Mouse (Mus musculus): ENCODE measurements at regions not wholly inside any gene's neighbourhood (a gene's known extent, or its start where the extent isn't known, plus 50 kb on each side); places are given as distances from the start of the nearest gene placed in this dataset.

DNA sequence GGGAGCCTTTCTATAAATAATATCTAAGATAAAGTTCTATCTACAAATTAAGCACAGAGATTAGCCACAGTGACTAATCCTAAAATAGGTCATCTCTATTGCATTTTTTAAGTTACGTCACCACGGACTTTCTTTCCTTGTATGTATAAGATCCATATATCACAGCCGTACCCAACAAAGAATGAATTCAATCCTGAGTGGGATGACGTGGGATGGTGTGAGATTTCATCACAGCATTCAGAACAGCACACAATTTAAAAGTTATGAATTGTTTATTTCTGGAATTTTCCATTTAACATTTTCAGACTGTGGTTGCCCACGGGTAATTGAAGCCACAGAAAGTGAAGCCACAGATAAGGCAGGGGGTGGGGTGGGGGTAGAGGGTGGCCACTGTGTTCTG lies 129.0 kb upstream of the Dynlrb2 start:
- no peak for DNase-seq

DNA sequence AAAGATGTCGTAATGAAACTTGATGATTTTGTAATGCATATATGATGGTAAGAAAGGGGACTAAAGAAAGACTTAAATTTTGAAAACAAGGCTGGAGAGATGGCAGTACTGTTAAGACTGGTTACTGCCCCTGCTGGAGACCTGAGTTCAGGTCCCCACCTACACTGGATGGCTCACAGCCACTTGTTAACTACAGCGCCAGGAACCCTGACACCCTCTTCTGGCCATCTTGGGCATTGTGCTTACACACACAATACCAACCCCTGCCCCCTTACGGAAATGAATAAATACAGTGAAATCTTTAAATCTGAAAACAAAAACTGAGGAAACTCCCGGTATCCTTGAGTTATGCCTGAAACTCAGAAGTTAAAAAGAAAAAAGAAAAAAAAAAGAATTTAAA lies 131.7 kb upstream of the Dynlrb2 start:
- DNase-seq: peak; percentile 27

DNA sequence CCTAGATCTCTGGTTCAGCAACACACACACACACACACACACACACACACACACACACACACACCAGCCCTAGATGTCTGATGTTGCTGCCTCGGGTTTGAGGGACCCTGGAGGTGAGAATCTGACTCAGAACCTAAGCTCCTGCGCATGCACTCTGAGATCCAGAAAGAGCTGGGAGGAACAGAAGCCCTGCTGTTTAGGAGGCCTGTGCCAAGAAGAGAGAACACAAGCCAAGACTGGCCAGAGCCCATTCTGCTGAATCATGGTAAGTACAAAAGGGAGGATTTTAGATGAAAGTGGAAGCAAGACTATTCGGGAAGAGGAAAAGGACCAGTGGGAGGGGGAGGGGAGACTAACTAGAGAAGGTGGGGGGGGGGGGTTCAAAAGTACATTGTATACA lies 132.2 kb upstream of the Dynlrb2 start:
- DNase-seq: peak; percentile 60

DNA sequence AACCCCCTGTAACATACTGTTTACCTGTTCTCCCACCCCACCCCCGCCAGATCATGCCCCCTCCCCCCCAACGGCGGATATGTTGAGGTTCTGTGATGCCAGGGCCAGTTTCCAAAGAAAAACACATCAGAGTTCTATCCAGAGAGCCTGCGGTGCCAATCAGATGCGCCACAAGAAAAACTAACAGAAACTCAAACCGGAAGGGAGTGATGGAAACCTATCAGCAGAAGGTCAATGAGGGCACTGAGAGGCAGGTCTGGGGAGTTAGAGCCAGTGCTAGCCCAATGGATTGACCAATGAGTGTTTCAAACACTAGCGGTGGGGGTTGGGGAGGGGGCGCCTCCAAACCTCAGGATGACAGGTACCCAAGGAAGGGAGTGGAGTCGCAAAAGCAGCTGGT lies 132.7 kb upstream of the Dynlrb2 start:
- DNase-seq: no peak

DNA sequence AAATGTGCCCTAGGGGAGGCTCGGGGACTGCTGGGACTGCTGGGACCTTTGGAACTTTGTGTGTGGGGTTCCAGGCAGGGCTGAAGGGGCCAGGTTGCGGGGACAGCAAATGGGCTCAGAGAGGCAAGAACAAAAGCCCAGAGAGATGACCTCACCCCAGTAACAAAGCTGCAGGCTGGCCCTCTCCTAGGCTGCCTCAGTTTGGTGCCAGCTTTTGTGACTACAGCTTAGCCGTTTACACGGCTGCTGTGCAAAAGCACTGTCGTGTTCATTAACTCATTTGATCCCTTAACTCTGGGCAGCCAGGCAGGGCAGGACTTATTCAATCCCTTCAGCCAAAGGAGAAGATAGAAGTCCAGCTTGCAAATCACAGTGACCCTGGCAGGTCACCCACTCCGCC lies 137.3 kb upstream of the Dynlrb2 start:
- no peak for DNase-seq

DNA sequence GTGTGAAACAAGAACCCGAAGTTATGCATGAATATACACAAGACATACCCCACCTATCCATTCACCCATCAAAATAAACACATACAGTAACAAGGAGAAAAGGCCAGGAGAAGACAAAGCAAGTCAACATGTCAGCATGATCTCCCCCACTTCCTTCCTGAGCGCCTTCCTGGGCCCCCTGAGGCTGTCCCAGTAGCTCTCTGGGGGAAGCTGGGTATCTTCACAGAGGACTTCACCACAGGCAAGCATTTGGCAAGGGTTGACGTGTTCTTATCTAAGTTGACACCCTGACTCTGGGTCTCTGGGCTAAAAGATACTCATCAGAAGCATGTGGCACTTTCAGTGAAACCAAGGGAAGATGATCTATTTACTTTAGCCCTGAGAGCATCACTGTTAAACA lies 138.1 kb upstream of the Dynlrb2 start:
- DNase-seq: no peak

DNA sequence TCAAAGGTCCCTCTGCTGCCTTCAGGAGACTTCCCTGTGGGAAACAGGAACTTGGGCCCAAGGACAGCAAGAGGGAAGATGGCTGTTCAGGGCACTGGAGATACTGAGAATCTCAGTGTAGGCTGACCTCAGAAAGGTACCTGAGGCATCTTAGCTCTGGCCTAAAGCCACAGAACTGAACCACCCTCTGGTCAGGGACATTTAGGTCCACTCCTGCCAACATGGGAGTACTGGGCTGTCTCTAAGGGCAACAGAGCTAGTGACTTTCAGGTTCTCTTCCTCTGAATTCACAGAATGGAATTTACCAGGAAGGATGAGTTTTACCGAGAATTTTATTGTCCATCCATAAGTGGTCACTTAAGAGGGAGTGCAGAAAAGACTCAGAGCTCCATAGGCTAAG lies 140.0 kb upstream of the Dynlrb2 start:
- no peak for DNase-seq

DNA sequence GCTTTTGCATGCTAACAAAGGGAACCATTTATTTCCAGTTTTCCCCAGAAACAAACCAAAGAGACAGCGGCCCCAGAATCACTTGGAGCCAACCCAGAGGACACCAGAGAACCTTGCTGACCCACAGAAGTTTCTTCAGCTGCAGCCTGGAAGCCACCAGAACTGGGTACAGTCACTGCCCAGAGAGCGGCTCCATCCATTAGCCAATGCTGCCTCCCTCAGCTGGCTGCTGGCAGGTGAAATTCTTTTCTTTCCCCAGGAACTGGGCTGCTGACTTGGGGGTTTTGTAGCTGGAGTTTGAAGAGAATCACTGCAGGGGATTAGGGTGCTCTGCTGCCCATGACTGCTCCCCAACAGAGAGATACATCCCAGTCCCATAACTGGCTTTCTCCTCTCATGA lies 140.6 kb upstream of the Dynlrb2 start:
- peak; percentile 44 for DNase-seq

DNA sequence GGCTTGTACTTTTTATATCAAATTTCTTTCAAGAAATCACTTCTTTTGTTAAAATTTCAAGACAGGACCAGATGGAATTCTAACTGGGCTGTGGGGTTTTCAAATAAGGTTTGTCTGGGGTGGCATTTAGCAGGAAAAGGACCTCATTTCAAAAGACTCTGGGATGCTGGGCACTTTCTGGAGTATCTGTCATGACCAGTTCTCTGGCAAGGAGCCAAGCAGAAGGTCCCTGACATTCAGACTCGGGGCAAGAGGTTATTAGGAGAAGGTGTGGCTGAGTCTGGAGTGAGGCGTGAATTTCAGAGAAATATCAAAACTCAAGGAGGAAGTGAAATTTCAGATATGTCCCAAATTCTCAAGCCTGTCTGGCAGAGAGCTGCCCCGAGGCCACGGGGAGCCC lies 142.4 kb upstream of the Dynlrb2 start:
- DNase-seq: peak; percentile 23

DNA sequence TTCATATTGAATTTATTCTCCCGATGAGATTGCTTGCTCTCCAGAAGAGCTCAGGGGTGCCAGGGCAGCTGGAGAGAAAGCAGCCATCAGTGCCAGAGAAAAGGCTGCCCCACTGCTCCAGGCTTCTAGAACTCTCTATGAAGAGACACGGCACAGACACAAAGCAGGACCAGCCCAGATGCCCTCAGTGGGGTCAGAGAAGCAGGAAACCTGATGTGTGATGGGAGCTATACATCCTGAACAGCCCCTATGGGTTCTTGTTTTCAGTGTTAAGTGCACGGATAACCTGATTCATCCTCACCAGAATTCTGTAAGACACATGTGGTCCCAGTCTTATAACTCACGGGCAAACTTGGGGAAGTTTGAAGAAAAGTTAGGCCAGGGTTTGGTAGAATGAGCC lies 145.0 kb upstream of the Dynlrb2 start:
- DNase-seq: no peak

DNA sequence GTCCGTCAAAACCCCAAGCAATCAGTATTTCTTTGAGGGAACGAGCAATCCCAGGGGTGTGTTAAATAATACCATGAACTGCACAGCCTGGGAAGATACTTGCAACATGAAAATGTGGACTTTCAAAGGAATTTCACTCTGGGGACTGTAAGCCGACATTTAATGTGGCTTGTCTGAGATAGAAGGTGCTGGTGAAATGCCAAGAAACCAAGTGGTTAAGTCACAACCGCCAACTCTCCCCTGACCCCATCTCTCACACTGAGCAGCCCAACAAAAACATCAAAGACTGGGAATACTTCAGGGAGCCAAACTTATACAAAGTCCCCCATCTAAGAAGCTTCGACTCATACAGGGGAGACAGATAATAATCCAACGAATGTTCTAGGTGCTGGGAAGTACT lies 150.0 kb upstream of the Dynlrb2 start:
- no peak for DNase-seq

DNA sequence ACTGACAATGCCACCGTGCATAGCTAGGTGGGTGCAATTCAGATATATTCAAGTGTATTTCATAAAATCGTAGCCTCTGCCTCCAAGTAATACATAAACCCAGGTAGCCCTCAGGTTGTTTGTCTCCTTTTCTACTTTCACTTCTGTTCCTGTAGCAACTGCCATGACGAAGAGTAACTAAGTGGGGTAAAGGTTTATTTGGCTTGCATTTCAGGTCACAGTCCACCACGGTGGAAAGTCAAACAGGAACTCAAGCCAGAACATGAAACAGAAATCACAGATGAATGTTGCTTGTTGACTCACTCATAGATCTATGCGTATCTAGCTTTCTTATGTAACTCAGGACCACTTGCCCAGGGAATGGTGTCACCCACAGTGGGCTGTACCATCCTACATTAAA lies 150.9 kb upstream of the Dynlrb2 start:
- no peak for DNase-seq

DNA sequence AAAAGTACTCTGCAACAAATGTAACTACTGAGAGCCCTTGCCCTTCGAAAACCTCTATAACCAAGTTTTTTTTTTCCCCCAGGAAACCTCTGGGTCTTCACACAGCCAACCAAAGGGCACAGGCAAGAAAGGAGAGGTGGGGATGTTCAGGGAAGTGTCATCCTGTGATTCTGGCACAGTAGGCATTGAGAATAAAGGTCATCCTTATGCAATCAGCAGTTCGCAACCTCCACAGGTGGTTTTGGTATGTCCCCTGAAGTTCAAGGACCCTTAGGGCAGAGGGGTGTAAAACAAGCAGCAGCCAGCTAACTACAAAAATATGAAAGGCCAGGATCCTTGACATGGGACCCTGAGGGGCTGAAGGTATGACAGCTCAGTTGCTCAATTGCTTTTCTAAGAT lies 152.1 kb upstream of the Dynlrb2 start:
- DNase-seq: no peak

DNA sequence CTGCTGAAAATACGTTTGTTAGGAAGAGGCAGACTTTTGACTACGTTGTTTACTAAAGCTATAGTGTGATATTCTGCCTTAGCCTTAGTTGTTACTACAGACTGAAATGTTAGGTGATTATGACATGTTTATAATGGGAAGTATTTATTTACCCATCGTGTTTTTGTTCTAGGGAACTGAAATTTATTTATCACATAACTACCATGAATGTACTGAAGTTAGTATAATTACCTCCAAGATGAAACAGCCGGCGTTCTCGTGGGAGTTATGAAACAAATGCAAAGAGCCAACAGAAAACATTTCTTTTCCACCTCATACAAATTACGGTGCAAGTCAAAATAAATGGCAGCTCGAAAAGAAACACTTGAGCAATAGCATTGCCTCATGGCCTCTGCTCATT lies 155.8 kb upstream of the Dynlrb2 start:
- no peak for DNase-seq

DNA sequence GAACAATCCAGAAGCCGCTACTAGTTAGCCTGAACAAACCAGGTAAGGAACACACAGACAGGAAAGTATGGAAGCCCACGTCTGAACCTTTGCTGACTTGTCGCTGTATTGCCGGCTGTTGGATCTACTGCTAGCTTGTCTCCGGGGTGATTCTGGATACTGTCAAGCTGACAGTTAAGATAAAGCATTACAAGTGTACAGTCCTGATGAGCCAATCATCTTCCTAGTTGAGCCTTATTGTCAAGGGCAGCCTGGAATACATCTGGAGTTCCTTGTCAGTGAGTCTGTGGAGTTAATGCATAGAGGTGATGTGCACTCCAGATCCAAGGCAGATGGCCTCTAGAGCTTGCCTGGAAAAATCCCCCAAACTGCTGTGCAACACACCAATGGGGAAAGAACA lies 157.8 kb upstream of the Dynlrb2 start:
- DNase-seq: no peak

DNA sequence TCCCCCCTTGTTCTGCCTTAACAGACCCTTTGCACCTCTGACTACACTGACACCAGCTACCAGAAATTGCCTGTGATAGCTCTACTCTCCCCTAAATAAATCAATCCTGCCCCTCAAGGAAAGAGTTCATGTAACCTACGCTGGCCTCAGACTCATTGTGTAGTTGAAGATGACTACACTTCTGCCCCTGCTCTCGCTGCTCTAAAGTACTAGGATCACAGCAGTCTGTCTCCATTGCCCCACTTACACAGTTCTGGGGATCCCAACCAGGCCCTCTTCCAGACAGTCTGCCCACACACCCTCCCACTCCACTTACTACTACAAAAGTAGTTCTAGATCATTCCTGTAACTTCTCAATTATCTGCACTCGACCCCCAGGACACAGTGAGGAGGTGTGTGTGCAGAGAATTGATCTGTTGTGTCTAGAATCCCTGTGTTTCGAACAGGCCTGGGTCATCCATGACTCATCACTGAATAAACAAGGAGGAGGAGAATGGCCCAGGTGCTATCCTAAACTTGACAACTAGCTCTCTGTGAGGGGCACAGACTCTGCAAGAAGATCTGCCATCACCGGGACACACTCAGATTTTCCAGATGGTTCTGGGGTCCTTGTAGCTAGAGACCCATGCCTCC lies 160.1 kb upstream of the Dynlrb2 start:
- DNase-seq: no peak

DNA sequence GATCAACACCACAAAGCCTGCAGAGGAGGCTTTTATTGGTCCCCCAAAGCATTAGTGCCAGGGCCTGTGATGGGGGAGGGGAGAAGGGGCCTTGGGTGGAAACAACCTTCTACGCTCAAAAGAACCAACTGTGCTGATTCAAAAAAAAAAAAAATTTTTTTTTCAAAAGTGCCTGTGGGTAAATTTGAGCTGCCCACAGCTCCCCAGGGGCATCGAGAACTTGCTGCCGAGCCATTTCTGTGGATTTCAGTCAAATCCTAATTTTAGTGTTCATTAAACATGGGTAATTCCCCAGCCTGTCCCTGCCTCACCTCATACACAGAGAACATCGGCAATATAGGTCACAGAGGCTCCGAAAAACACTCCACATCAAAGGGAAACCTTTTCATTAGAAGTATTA lies 161.2 kb upstream of the Dynlrb2 start:
- DNase-seq: no peak

DNA sequence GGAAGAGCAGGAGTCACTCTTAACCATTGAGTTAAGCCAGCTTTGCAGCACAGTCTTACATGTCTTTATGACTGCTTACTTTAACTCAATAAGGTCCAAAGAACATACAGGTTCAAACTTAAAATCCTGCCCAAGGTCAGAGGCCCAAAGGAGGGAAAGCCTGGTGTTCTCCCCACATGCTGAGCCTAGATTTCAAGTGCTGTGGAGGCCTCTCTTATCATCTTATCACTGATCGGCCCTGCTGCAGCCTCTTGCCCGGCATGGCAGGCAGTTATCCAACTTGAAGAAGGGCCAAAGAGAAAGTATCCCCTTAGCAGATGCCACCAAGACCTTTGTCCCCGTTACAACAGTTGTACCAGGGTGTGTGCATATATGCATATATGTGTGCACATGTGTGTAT lies 170.0 kb upstream of the Dynlrb2 start:
- no peak for DNase-seq

DNA sequence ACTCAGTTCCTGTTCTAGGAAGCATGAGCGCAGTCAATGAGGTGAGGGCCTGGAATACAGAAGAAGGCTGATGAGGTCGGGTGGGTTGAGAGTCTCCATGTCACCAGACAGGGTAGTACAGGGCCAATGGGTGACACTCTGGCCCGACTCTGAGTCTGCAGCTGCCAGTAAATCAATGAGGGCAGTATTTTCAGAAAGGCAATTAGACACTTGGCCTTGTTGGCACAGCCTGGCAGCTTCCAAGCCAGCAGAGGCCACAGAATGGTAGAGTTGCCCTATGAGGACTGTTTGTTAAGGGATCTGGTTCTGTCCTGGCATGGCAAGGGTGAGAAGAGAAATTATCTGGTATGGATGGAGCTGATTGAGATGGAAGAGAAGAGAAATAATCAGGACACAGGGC lies 170.7 kb upstream of the Dynlrb2 start:
- no peak for DNase-seq

DNA sequence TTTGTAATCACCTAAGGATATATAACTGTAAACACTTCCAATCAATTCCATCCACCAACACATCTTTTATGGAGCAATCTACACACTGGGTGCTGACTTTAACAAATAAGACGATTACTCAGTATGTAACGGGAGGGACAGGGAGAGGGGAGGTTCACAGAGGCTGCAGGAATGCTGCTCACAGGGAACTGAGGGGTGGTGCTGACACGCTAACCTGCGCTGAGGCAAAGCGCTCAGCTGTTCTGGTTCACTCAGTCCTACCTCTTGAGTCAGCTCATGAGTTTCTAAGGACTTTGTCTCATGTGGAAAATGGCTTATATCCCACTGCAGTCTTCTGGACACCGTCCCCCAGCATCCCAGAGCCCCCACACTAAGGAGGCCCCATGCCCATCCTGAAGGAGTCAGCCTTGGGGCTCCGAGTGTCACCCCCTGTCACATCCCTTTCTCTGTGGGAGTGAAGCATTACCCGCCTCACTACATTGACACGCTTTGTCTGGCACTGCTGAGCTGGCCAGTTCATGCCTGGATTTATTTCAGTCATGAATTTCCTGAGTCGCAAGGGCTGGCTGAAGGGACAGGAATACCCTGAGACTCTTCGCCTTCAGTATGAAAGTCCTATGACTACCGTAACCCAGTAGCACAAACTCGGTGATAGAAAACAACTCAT lies 184.6 kb upstream of the Dynlrb2 start:
- no peak for DNase-seq

DNA sequence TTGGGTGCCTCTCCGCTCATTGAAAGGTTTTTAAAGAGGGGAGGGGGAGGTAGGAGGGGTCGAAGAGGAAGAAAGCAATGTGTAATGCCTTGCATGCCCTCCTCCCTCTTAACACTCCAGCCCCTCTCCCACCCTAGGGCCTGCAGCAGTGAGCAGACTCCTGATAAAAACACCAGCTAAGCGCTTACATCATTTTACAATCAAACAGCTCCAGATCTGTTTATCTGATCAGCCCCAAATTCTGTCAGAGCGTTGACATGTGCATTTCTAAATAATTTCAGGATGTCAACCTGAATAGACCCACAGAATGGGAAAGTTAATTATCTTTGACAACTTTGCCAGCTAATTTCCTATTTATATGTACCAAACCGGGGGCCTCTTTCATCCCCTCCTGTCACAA lies 189.4 kb upstream of the Dynlrb2 start:
- no peak for DNase-seq

DNA sequence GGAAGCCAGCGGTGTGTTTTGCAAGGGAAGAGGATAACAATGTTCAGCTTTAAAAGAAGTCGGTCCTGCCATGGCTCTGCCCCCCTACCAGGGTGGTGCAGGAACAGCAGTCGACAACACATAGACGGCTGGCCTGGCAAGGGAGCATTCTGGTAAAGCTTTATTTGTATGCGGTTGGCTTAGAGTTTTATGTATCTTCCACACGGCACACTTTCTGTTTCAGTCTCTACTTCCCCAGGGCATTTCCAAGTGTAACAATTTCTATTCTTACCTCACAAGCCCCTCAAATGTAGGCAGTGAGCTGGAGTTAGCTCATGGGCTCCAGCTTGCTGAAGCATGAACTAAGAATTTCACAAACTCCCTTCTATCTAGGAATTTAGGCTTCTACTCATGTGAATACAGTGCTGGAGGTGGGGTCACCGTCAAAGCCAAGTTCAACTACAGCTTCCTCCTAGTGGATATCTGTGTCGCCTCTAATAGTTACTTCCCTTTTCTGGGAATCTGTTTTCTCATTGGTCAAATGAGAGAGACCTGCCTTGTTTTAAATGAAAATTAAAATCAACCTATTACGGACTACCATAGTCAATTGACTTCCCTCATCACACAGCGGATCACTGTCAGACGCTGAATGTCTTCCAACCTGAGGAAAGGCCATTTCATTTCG lies 190.2 kb upstream of the Dynlrb2 start:
- no peak for DNase-seq

DNA sequence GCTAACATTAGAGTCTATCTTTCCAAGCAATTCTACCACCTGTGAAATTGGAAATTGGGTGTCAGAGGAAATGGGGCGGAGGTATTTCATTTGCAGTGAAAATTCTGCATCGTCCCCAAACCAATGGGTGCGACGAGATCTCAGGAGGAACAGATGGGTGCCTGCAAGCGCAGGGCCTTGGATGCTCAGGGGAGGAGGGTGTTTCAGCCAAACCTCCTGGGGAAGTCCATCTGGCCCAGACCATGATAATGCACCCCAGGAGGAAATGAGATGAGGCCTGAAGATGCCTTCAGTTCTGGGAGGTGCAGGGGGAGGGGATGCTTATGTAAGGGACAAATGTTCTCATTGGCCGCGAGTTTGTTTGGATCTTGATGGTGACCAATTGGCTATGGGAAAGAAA lies 205.9 kb upstream of the Dynlrb2 start:
- no peak for DNase-seq

DNA sequence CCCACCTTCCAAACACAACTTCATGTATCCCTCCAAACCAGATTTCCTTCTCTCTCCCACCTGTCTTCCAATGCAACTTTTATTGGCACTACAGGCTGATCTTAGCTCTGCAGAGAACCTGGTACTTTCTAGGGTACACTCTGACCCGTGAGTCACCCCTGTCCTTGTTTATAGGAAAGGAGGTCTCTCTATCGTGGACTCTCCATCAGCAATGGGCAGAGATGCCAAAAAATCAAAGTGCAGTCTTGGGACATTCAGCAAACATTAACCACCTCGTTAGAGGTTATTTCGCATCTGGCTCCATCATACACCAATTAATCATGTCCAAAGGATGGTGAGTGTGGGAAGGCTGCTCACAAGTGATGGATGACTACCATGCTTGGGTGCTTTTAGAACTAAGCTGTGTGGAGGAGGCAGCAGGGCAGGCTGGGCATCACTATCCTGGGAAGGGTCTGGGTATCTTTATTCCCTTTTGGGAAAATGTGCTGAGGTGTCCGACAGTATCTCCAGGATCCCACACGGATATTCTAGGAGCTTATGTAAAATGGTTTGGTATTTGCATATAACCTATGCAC lies 214.0 kb upstream of the Dynlrb2 start:
- peak; percentile 15 for DNase-seq

Measured in kidney, postnatal 10 days (tissue).